Mouse (Mus musculus) CH12.LX (cell line): ENCODE measurements around the gene Rpl13a.

ENCODE experiments used
- CTCF ChIP-seq, 2 experiments: IDR thresholded peaks in 1 of 2; conservative IDR thresholded peaks in 1 of 2; 2 replicates each; pipeline ENCODE4 v1.5.1; 2011 to 2012; ENCODE audit warnings: low read depth in 2 of 2, low read length in 2 of 2, improper control_type of control experiment in 1 of 2, inconsistent platforms in 1 of 2, mild to moderate bottlenecking in 1 of 2, moderate library complexity in 1 of 2
- E2F4 ChIP-seq: IDR thresholded peaks from 2 replicates; pipeline ENCODE4 v1.6.1; 2011; ENCODE audit warnings: low read depth, low read length, improper control_type of control experiment; ENCODE audit not compliant: insufficient replicate concordance
- EP300 ChIP-seq: IDR thresholded peaks from 2 replicates; pipeline ENCODE4 v1.6.1; 2011; ENCODE audit warnings: low read length, improper control_type of control experiment
- MYC ChIP-seq: IDR thresholded peaks from 2 replicates; pipeline ENCODE4 v1.6.1; 2011; ENCODE audit warnings: low read depth, mild to moderate bottlenecking, improper control_type of control experiment, low read length
- RAD21 ChIP-seq: IDR thresholded peaks from 2 replicates; pipeline ENCODE4 v1.6.1; 2011; ENCODE audit warnings: low read depth, mild to moderate bottlenecking, low read length, improper control_type of control experiment, moderate library complexity
- ZKSCAN1 ChIP-seq: IDR thresholded peaks from 2 replicates; pipeline ENCODE4 v1.6.1; 2012; ENCODE audit warnings: low read depth, inconsistent platforms, low read length, improper control_type of control experiment, borderline replicate concordance

DNA sequence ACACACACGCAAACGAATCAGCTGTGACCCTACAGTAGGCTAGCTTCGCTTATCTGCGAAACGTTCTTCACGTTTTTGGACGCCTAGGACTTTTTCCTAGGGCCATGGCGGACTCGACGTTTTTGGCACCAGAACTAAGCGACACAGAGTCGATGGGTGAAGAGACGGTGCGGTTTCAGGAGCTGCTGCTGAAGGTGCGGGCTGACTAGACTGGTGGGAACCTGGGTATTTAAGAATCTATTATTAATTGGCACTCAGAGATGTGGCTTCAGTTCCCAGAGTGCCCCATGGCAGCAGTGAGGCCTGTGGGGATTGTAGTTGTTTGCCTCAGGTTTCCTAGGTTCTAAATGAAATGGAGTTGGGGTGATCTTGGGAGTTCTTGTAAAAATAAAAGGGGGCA is 27.6 kb upstream of the Rpl13a start:
- TF ChIP-seq MYC: no peak
- no peak for TF ChIP-seq CTCF (conservative IDR thresholded peaks at IDR 0.05 in 1 of 2, IDR thresholded peaks at IDR 0.05 in 1 of 2; ENCODE audit: low read depth in 2 of 2, low read length in 2 of 2)
- TF ChIP-seq E2F4: no peak
- TF ChIP-seq EP300: no peak
- no peak for TF ChIP-seq ZKSCAN1
- TF ChIP-seq RAD21: no peak
